Mouse (Mus musculus): ENCODE data around the gene 4930572O03Rik.
"Not testable (repeated sequence)": the region's sequence is repeated elsewhere in the genome, so short reads cannot be mapped to it uniquely, and the experiment has no call there.

Gene 4930572O03Rik

GRCm38 (mm10) chr5:15656959-15657358, at the start of gene 4930572O03Rik:
4930572O03Rik (minus strand) TSS chr5:15657059.
- not testable (repeated sequence) for DNase-seq (ENCODE audit: low spot score)

- not testable (repeated sequence) for DNase-seq (ENCODE audit: low spot score)
Observed at GRCm38 (mm10) chr5:15702891-15703290, 46.0 kb upstream of the 4930572O03Rik start.

- DNase-seq (ENCODE audit: low spot score) = not testable (repeated sequence)
Observed at GRCm38 (mm10) chr5:15697719-15698118, 40.9 kb upstream of the 4930572O03Rik start.

GRCm38 (mm10) chr5:15691849-15692248, 35.0 kb upstream of the 4930572O03Rik start:
- DNase-seq (ENCODE audit: low spot score) = not testable (repeated sequence)

GRCm38 (mm10) chr5:15690822-15691221, 34.0 kb upstream of the 4930572O03Rik start:
- DNase-seq (ENCODE audit: low spot score) = not testable (repeated sequence)

GRCm38 (mm10) chr5:15689659-15690213, 32.9 kb upstream of the 4930572O03Rik start:
- DNase-seq (ENCODE audit: low spot score) = not testable (repeated sequence)

- not testable (repeated sequence) for DNase-seq (ENCODE audit: low spot score)
Observed at GRCm38 (mm10) chr5:15688874-15689658, 32.2 kb upstream of the 4930572O03Rik start.

GRCm38 (mm10) chr5:15681301-15682035, 24.6 kb upstream of the 4930572O03Rik start:
- not testable (repeated sequence) for DNase-seq (ENCODE audit: low spot score)

- DNase-seq (ENCODE audit: low spot score) = not testable (repeated sequence)
Observed at GRCm38 (mm10) chr5:15679980-15680949, 23.4 kb upstream of the 4930572O03Rik start.

GRCm38 (mm10) chr5:15678907-15679306, 22.0 kb upstream of the 4930572O03Rik start:
- DNase-seq (ENCODE audit: low spot score) = not testable (repeated sequence)

- not testable (repeated sequence) for DNase-seq (ENCODE audit: low spot score)
Observed at GRCm38 (mm10) chr5:15677750-15678149, 20.9 kb upstream of the 4930572O03Rik start.

GRCm38 (mm10) chr5:15674429-15675244, 17.8 kb upstream of the 4930572O03Rik start:
- not testable (repeated sequence) for DNase-seq (ENCODE audit: low spot score)

GRCm38 (mm10) chr5:15673989-15674388, 17.1 kb upstream of the 4930572O03Rik start:
- not testable (repeated sequence) for DNase-seq (ENCODE audit: low spot score)

GRCm38 (mm10) chr5:15670789-15671188, 13.9 kb upstream of the 4930572O03Rik start:
- DNase-seq (ENCODE audit: low spot score) = not testable (repeated sequence)

- not testable (repeated sequence) for DNase-seq (ENCODE audit: low spot score)
Observed at GRCm38 (mm10) chr5:15663847-15664246, 7.0 kb upstream of the 4930572O03Rik start.

- not testable (repeated sequence) for DNase-seq (ENCODE audit: low spot score)
Observed at GRCm38 (mm10) chr5:15652334-15652733, 4.5 kb downstream of the 4930572O03Rik start.

GRCm38 (mm10) chr5:15645707-15646106, 11.2 kb downstream of the 4930572O03Rik start:
- DNase-seq (ENCODE audit: low spot score) = not testable (repeated sequence)

GRCm38 (mm10) chr5:15637637-15638036, 19.2 kb downstream of the 4930572O03Rik start:
- DNase-seq (ENCODE audit: low spot score) = not testable (repeated sequence)

GRCm38 (mm10) chr5:15630068-15630467, 26.8 kb downstream of the 4930572O03Rik start:
- not testable (repeated sequence) for DNase-seq (ENCODE audit: low spot score)

- not testable (repeated sequence) for DNase-seq (ENCODE audit: low spot score)
Observed at GRCm38 (mm10) chr5:15628136-15628535, 28.7 kb downstream of the 4930572O03Rik start.

Measured in c-Kit-positive CD71-positive TER-119-positive erythroid progenitor cells, embryonic 14.5 days (primary cell).